Mouse (Mus musculus) forebrain, embryonic 10.5 days (tissue): ENCODE measurements around the gene Sbno2. TPM values are rescaled to one million over a fixed set of nuclear protein-coding genes. Genes with fewer than 3 reads are reported as not detected.
A peak's percentile ranks its signal among the peaks of the same experiment; 100 is the strongest.

Experiments
- DNase-seq: peaks from one replicate; pipeline ENCODE4 v3.0.0-alpha.2; 2017; ENCODE audit warnings: low spot score; ENCODE audit errors: extremely low spot score
- H3K27ac ChIP-seq: fragments of 300-500 bp; sonication (generic); 2 replicates; pipeline ENCODE4 v1.5.1; 2016; ENCODE audit warnings: mild to moderate bottlenecking
- H3K27me3 ChIP-seq: fragments of 300-500 bp; sonication (generic); 2 replicates; pipeline ENCODE4 v1.6.1; 2016; ENCODE audit warnings: mild to moderate bottlenecking; ENCODE audit not compliant: poor library complexity, severe bottlenecking
- H3K36me3 ChIP-seq: fragments of 300-500 bp; sonication (generic); replicated peaks from 2 replicates; pipeline ENCODE4 v1.6.1; 2016; ENCODE audit warnings: mild to moderate bottlenecking, moderate library complexity
- H3K4me1 ChIP-seq: fragments of 300-500 bp; sonication (generic); 2 replicates; pipeline ENCODE4 v1.6.1; 2016
- H3K4me3 ChIP-seq: fragments of 300-500 bp; sonication (generic); 2 replicates; pipeline ENCODE4 v1.5.1; 2016; ENCODE audit warnings: mild to moderate bottlenecking, moderate library complexity
- H3K9me3 ChIP-seq: fragments of 300-500 bp; sonication (generic); 2 replicates; pipeline ENCODE4 v1.6.1; 2016; ENCODE audit warnings: mild to moderate bottlenecking, moderate library complexity
- WGBS: fragments of 180-500 bp; shearing (Covaris S2); methylation state at CpG from one replicate; pipeline ENCODE4 v1.1.7; 2016; 5-methylcytosine and 5-hydroxymethylcytosine counted together
- polyA plus RNA-seq: library from polyadenylated mRNA; unstranded; fragments of >200 nt; fragmentation: Nextera tagmentation; extraction: Ambion mirVana; gene quantifications from 2 replicates; pipeline ENCODE4 v1.2.1, GENCODE M21; 2016

Gene Sbno2
- polyA plus RNA-seq, 1 experiment from 2014 or later = 15.6 TPM

DNA sequence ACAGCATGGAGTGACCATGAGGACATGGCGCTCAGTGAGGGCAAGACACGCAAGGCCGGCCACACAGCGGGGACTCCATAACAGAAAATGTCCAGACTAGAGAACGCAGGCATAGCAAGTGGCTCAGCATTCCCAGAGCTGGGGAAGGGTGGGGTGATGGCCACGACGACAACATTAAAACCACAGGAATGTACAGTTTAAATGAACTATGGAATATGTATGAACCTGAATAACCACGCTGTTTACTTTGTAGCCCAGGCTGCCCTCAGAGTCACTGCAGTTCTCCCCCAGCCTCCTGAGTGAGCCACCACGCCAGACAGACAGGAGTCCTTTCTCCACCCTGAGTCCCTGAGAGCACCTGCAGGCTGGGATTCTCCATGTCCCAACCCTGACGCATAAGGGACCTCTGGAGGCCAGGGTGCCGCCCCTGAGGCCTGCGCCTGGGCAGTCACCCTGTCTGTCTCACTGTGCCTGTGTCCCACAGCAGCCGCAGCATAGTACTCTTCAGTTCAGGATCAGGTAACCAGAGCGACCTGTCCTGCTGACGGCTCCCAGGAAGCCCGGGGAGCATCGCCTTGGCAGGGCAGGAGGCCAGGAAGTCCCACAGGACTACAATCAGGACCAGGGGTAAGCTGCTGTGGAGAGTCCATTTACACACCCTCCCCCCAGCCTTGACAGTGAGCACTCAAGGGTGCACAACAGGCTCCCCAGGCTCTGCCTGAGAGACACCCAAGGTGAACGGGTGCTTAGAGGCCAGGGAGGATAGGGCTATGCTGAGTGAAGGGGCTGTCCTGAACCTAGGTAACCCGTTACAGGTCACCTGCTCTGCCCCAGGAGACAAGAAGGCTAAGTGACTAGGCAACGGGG, 32.5 kb downstream of the Sbno2 start:
- 86% methylated on average over 20 of the region's 20 CpGs for WGBS
- Histone ChIP-seq H3K4me3 (no peak overlapping the region), H3K4me1 (peaks cover 29% of the 10 kb centered on the region)

DNA sequence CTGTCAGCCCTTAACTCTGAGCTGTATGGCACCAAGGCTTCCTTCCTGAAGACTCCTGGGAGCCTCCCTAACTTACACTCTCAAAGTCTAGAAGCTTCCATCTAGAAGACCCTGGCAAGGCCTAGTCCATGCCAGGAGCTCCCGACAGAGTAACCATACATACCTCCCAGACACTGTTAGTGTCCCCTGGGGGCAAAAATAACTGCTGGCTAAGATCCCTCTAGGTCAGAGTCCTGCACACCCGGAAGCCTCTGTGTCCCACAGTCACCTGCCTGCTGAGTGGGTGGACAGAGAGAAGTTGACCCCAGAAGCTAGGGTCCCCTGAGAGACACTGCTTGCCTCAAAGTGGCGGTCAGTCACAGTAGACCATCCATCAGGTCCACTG, 33.9 kb downstream of the Sbno2 start:
- H3K4me1 ChIP-seq = peaks cover 29% of the 10 kb centered on the region
- no peak for DNase-seq
- peak overlapping the region; percentile 60 for H3K27ac ChIP-seq
- WGBS = 85% methylated on average over 3 of the region's 3 CpGs
- H3K4me3 ChIP-seq = no peak overlapping the region; the same call in 1 of the 2 replicates
- 0 out of 2 replicates have a peak, but pooled peaks cover 8% of the 10 kb centered on the region for H3K27me3 ChIP-seq
- H3K9me3 ChIP-seq = no peaks in the 10 kb centered on the region
- peaks cover 12% of the 10 kb centered on the region for H3K36me3 ChIP-seq

More for the DNA sequence above, 32.5 kb downstream of the Sbno2 start:
- H3K27ac ChIP-seq = peak overlapping the region; percentile 35
- peaks cover 16% of the 10 kb centered on the region; the same call in 1 of the 2 replicates for H3K36me3 ChIP-seq
- H3K9me3 ChIP-seq = no peaks in the 10 kb centered on the region
- H3K27me3 ChIP-seq = 0 out of 2 replicates have a peak, but pooled peaks cover 8% of the 10 kb centered on the region
- DNase-seq = no peak

DNA sequence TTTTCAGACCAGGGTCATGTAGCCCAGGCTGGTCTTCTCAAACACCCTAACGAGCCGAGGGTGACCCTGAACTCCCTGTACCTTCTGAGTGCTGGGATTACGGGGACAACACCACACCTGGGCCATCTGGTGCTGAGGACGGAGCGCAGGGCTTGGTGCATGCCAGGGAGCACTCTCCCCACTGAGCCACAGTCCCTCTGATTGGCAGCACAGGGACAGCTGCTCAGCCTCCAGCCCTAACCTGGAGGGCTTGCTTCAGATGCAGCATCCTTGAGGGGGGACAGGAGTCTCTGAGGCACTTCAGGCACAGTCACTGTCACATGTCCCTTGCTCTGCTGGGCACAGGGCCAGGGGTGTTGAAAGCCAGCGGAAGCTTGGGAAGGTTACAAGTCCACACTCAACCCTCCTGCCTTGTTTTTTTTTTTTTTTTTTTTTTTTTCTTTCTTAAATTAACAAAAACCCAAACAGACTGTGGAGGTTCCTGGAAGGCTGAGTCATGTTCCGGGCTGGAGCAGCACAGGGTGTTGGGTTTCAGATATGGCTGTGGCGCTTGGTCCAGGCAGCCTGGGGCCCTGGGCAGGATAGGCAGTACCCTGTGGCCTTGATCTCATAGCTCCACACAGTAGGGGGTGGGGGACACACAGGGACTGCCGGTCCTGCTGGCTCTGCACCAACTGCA, 34.4 kb downstream of the Sbno2 start:
- Histone ChIP-seq H3K27me3 (0 out of 2 replicates have a peak, but pooled peaks cover 8% of the 10 kb centered on the region), H3K27ac (peak overlapping the region; percentile 60), H3K4me3 (no peak overlapping the region; the same call in 1 of the 2 replicates), H3K36me3 (peaks cover 16% of the 10 kb centered on the region), H3K9me3 (no peaks in the 10 kb centered on the region), H3K4me1 (peaks cover 27% of the 10 kb centered on the region)
- DNase-seq = no peak
- 81% methylated on average over 9 of the region's 9 CpGs for WGBS

DNA sequence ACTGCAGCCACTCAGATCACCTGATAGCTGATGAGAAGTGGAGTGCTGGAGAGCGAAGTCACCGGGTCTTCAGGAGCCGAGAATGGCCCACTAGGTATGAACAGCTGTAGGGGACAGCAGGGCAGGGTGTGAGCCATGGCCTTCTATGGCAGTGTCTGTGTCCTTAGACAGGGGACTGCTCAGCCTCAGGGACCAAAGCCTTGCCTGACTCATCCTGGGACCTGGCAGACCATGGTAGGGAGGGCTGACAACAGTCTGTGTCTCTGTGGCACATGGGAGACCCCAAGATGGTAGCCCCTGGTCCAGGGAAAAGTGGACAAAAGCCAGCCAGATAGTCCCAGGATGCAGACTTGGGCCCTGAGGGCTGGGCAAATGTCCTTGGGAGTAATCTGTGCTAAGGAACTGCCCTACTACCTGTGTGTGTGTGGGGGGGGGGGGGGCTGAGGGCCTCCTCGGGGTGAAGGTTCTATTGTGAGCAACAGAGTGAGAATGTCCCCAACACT, 35.4 kb downstream of the Sbno2 start:
- H3K4me3 ChIP-seq = no peak overlapping the region
- H3K27ac ChIP-seq = 0 out of 2 replicates have a peak overlapping the region, but pooled peaks have one; percentile 21
- H3K9me3 ChIP-seq = no peaks in the 10 kb centered on the region
- DNase-seq = no peak
- H3K36me3 ChIP-seq = peaks cover 19% of the 10 kb centered on the region
- whole genome bisulfite sequencing = 95% methylated on average over 4 of the region's 4 CpGs
- 0 out of 2 replicates have a peak, but pooled peaks cover 6% of the 10 kb centered on the region for H3K27me3 ChIP-seq
- H3K4me1 ChIP-seq = peaks cover 17% of the 10 kb centered on the region

DNA sequence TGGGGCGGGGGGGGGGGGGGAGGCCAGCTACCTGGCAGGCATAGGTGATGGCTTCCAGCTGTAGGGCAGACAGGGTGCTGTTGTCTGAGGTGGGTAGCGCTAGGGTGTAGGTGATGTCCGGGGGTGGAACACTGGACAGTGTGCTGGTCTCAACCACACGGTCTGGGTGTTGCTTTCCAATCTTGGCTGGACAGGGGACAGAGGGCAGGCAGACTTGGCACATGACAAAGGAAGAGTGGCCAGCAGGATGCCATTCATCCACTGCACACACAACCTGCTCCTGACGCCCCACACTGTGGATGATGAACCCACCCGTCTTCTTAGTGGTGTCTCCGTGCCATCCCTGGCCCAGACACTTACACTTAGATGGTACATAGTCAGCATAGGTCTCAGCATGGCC, 36.1 kb downstream of the Sbno2 start:
- Histone ChIP-seq H3K27me3 (no peaks in the 10 kb centered on the region), H3K27ac (no peak overlapping the region), H3K4me1 (peaks cover 12% of the 10 kb centered on the region), H3K4me3 (no peak overlapping the region), H3K9me3 (no peaks in the 10 kb centered on the region), H3K36me3 (peaks cover 25% of the 10 kb centered on the region)
- DNase-seq = no peak
- WGBS = 91% methylated on average over 6 of the region's 7 CpGs

DNA sequence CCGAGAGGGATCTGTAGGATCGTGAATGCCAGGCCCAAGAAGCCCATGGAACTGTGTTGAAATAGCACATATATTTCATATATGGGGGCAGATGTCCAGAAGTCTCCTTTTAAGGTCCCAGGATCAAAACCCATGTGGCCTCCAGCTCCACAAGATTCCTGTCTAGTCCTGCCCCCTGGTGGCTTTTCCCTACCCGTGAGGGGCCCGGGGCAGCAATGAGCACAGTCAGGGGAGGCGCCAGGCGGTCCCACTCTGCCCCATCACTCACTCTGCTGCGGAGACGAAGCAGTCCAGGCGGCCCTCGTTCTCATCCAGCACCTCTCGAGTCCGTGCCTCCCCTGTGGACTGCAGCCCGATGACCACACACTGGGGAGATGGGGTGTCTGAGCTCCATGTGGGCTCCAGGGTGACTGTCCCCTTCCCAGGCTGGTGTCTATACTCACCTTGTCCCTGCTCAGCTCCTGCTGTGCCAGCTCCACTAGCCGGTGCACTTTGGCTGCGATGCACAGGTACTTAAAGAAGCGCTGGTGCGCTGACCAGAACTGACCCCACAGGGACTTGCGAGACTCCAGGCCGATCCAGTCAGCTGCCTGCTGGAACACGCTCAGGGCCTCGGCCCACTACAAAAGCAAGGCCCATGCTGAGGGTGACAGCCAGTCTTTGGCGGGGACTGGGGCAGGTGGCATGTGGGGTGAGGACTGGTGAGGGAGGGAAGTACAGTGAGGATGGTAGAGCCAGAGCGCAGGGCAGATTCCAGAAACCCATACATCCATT, 41.3 kb downstream of the Sbno2 start:
- no peak overlapping the region for H3K27ac ChIP-seq
- no peaks in the 10 kb centered on the region for H3K27me3 ChIP-seq
- H3K4me1 ChIP-seq = no peaks in the 10 kb centered on the region
- no peaks in the 10 kb centered on the region for H3K9me3 ChIP-seq
- no peak overlapping the region for H3K4me3 ChIP-seq
- WGBS = 78% methylated on average over 23 of the region's 23 CpGs
- no peak for DNase-seq
- H3K36me3 ChIP-seq = peaks cover 70% of the 10 kb centered on the region

DNA sequence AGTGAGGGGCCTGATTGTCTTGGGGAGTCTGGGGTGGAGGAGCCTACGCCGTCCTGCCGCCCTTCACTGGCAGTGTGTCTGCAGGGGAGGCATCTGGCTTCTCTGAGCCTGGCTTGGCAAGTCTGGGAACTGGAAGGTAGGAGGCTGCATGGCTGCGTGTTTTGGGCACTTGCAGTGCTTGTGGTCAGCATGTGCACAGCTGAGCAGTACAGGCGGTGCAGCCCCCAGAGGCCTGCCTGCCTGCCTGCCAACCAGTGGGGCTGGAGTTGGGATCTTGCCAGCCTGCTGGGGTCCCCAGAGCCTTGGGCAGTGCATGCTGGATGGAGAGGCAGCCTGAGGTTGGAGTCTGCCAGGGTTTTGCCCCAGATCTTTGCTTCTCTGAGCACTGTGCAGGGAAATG, 42.3 kb downstream of the Sbno2 start:
- WGBS = 91% methylated on average over 5 of the region's 5 CpGs
- Histone ChIP-seq H3K36me3 (peaks cover 76% of the 10 kb centered on the region), H3K27me3 (no peaks in the 10 kb centered on the region), H3K4me3 (no peak overlapping the region), H3K4me1 (peaks cover under 1% of the 10 kb centered on the region; the same call in 1 of the 2 replicates), H3K27ac (no peak overlapping the region), H3K9me3 (no peaks in the 10 kb centered on the region)
- DNase-seq = no peak

DNA sequence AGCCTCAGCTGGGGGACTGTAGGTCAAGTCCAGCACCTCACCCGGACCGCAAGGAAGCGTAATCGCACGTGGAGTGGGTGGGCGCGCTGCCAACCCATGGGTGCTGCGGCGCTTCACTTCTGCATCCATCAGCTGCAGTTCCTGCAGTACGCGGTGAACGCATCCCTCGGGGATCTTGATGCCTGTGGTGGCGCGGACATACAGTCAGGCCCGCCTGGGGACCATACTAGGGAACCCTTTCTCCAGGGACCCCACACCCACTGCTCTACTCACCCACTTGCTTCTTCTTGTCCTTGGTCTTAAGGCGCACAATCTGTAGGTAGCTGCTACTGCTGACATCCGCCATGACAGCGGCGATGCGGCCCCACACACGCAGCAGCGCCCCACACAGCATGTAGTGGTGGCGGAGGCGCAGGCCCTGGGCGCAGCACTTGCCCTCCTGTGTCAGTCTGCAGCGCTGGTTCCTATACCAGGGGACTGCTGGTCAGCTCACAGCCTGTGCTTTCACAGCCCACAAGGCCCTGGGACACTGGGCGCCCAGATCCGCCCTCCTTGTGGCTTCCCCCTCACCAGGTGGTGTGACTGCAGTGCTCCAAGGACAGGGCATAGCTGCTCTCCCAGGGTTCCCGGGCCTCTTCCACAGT, 47.6 kb downstream of the Sbno2 start:
- peaks cover 76% of the 10 kb centered on the region for H3K36me3 ChIP-seq
- WGBS = 81% methylated on average over 30 of the region's 30 CpGs
- no peak overlapping the region for H3K4me3 ChIP-seq
- DNase-seq = no peak
- H3K27me3 ChIP-seq = no peaks in the 10 kb centered on the region
- peak overlapping the region; percentile 6; the same call in 1 of the 2 replicates for H3K27ac ChIP-seq
- no peaks in the 10 kb centered on the region for H3K9me3 ChIP-seq
- H3K4me1 ChIP-seq = peaks cover 34% of the 10 kb centered on the region

DNA sequence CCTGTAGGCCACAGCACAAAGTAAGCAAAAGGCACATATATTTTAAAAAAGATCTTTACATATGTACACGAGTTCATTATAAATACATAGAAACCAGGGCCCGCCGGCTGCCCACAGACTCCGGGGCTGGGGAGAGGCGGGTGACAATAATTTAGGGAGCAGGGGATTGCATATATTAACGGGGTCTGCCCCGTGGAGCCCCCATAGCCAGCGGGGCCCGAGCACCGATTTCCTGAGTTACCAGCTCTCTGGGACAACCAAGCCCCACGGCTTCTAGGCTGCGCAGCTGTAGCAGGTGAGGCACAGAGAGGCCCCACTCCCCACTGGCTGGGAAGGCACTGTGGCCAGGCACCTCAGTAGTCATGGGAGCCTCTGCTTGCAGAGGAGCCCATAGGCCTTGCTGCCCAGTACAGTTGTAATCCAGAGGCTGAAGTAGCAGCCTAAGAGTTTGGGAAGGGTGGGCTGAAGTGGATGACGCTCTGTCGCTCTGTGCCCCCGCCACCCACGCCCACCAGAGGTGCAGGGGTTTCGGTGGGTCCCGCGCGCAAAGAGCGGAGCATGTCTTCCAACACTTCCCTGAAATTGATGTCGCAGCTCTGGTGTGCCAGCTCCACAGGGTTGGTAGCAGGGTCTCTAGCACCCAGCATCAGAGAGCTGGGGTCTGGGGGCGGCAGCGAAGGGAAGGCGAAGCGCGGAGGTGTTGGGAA, 48.2 kb downstream of the Sbno2 start:
- Histone ChIP-seq H3K4me3 (no peak overlapping the region), H3K27ac (0 out of 2 replicates have a peak overlapping the region, but pooled peaks have one; percentile 6), H3K36me3 (peaks cover 69% of the 10 kb centered on the region), H3K27me3 (no peaks in the 10 kb centered on the region), H3K9me3 (no peaks in the 10 kb centered on the region), H3K4me1 (peaks cover 40% of the 10 kb centered on the region)
- WGBS = 91% methylated on average over 27 of the region's 27 CpGs
- no peak for DNase-seq

DNA sequence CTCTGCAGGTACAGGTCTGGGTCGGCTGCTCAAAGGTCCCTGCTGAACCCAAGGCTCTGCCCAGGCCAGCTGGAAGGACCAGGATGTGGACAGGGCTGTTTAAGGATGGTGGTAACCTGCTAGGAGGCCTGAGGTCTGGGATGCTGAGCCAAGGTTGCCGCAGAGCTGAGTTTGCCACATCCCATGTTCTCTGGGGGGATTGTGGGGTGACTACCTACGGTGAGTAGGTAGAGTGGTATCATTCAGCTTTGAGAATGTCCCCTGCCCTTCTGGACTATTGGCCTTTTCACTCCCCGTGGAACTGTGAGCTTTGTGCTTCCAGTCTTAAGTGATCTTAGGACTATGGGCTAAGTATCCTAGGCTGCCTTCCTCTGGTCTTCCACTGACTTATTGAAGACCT, 48.9 kb downstream of the Sbno2 start:
- Histone ChIP-seq H3K4me3 (no peak overlapping the region), H3K27ac (no peak overlapping the region), H3K4me1 (peaks cover 47% of the 10 kb centered on the region), H3K27me3 (no peaks in the 10 kb centered on the region), H3K36me3 (peaks cover 63% of the 10 kb centered on the region), H3K9me3 (no peaks in the 10 kb centered on the region)
- 92% methylated on average over 4 of the region's 4 CpGs for WGBS
- DNase-seq = no peak

DNA sequence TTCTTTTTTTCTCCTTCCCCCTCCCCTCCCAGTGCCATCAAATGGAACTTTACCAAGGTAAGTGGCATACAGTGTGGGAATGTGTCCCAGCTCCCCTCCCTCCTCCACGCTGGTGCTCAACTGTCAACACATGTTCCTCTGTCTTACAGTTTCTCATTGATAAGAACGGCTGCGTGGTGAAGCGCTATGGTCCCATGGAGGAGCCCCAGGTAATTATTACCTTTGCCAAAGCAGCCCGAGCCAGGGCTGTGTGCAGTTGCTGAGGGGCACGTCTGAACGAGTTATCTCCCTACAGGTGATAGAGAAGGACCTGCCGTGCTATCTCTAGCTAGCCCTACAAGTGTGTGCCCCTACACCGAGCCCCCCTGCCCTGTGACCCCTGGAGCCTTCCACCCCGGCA, 49.5 kb downstream of the Sbno2 start:
- peaks cover 57% of the 10 kb centered on the region for H3K36me3 ChIP-seq
- H3K4me3 ChIP-seq = 0 out of 2 replicates have a peak overlapping the region, but pooled peaks have one; percentile 90
- WGBS = 90% methylated on average over 10 of the region's 10 CpGs

More for the DNA sequence above, 49.5 kb downstream of the Sbno2 start:
- Histone ChIP-seq H3K4me1 (peaks cover 53% of the 10 kb centered on the region), H3K9me3 (no peaks in the 10 kb centered on the region), H3K27ac (no peak overlapping the region), H3K27me3 (no peaks in the 10 kb centered on the region)
- DNase-seq = no peak
